Mouse (Mus musculus) left cerebral cortex, adult 18-20 months (tissue): ENCODE results near the gene Mbtps1. TPM values are rescaled to one million over a fixed set of nuclear protein-coding genes. Genes with fewer than 3 reads are reported as not detected.

Source experiments
- DNase-seq, 2 experiments: peaks; one replicate each; pipeline ENCODE4 v3.0.0; 2021 to 2022; ENCODE audit warnings: low spot score in 2 of 2, mixed read lengths in 1 of 2
- total RNA-seq, 2 experiments: library from RNA; stranded (reverse); gene quantifications; 2 replicates each; pipeline ENCODE4 v1.2.3; 2021

The Mbtps1 gene
- total RNA-seq, 2 experiments from 2014 or later, result 61.9 to 65.5 TPM

- no peak for DNase-seq
Measured at GRCm38 (mm10) chr8:119559402-119559720, 826 bp upstream of the Mbtps1 start.

- DNase-seq, result peak in 1 of 2 experiments; percentile 69
Measured at GRCm38 (mm10) chr8:119557821-119558602, 523 bp downstream of the Mbtps1 start.

- DNase-seq, result no peak
Measured at GRCm38 (mm10) chr8:119557132-119557531, 1.4 kb downstream of the Mbtps1 start.

- no peak for DNase-seq
Measured at GRCm38 (mm10) chr8:119555861-119556260, 2.7 kb downstream of the Mbtps1 start.

- DNase-seq, result no peak
Measured at GRCm38 (mm10) chr8:119552967-119553366, 5.6 kb downstream of the Mbtps1 start.

GRCm38 (mm10) chr8:119548560-119549113 lies 9.9 kb downstream of the Mbtps1 start:
- no peak for DNase-seq

- no peak for DNase-seq
Measured at GRCm38 (mm10) chr8:119547019-119547691, 11.4 kb downstream of the Mbtps1 start.

- DNase-seq, result no peak
Measured at GRCm38 (mm10) chr8:119545791-119546190, 12.7 kb downstream of the Mbtps1 start.

GRCm38 (mm10) chr8:119545180-119545579 lies 13.4 kb downstream of the Mbtps1 start:
- peak in 1 of 2 experiments; percentile 9 for DNase-seq

- no peak for DNase-seq
Measured at GRCm38 (mm10) chr8:119544606-119545005, 13.9 kb downstream of the Mbtps1 start.

- DNase-seq, result peak; percentile 77 to 79
Measured at GRCm38 (mm10) chr8:119531973-119532372, 26.6 kb downstream of the Mbtps1 start.

- DNase-seq, result no peak
Measured at GRCm38 (mm10) chr8:119531397-119531796, 27.1 kb downstream of the Mbtps1 start.

- no peak for DNase-seq
Measured at GRCm38 (mm10) chr8:119530937-119531336, 27.6 kb downstream of the Mbtps1 start.

- DNase-seq, result no peak
Measured at GRCm38 (mm10) chr8:119528762-119529161, 29.8 kb downstream of the Mbtps1 start.

GRCm38 (mm10) chr8:119520102-119520501 lies 38.4 kb downstream of the Mbtps1 start:
- DNase-seq, result no peak

GRCm38 (mm10) chr8:119516674-119517073 lies 41.9 kb downstream of the Mbtps1 start:
- no peak for DNase-seq

- DNase-seq, result no peak
Measured at GRCm38 (mm10) chr8:119515767-119516166, 42.8 kb downstream of the Mbtps1 start.

GRCm38 (mm10) chr8:119514940-119515339 lies 43.6 kb downstream of the Mbtps1 start:
- DNase-seq, result no peak

GRCm38 (mm10) chr8:119513405-119513804 lies 45.1 kb downstream of the Mbtps1 start:
- DNase-seq, result no peak

GRCm38 (mm10) chr8:119511722-119512121 lies 46.8 kb downstream of the Mbtps1 start:
- DNase-seq, result no peak

GRCm38 (mm10) chr8:119510471-119510870 lies 48.1 kb downstream of the Mbtps1 start:
- DNase-seq, result no peak

GRCm38 (mm10) chr8:119506106-119506505 lies 52.4 kb downstream of the Mbtps1 start:
- DNase-seq, result no peak
